Mouse (Mus musculus): ENCODE data around the gene Ckap5. TPM values are rescaled to one million over a fixed set of nuclear protein-coding genes. Genes with fewer than 3 reads are reported as not detected.

Ckap5 gene
- polyA plus RNA-seq (2021; fragmentation: Nextera tagmentation) = 29.2 and 40.8 TPM in 2 replicates
- long read RNA-seq, experiment 1, partial matches to known transcripts = 108 of 116 reads
- long read RNA-seq, experiment 1, other reads (novel, unspliced or antisense) = 8 of 116 reads
- long read RNA-seq, experiment 2, full-length matches to known transcripts = 46 of 257 reads
- long read RNA-seq, experiment 2, partial matches to known transcripts = 188 of 257 reads
- long read RNA-seq, experiment 2, other reads (novel, unspliced or antisense) = 23 of 257 reads

DNA sequence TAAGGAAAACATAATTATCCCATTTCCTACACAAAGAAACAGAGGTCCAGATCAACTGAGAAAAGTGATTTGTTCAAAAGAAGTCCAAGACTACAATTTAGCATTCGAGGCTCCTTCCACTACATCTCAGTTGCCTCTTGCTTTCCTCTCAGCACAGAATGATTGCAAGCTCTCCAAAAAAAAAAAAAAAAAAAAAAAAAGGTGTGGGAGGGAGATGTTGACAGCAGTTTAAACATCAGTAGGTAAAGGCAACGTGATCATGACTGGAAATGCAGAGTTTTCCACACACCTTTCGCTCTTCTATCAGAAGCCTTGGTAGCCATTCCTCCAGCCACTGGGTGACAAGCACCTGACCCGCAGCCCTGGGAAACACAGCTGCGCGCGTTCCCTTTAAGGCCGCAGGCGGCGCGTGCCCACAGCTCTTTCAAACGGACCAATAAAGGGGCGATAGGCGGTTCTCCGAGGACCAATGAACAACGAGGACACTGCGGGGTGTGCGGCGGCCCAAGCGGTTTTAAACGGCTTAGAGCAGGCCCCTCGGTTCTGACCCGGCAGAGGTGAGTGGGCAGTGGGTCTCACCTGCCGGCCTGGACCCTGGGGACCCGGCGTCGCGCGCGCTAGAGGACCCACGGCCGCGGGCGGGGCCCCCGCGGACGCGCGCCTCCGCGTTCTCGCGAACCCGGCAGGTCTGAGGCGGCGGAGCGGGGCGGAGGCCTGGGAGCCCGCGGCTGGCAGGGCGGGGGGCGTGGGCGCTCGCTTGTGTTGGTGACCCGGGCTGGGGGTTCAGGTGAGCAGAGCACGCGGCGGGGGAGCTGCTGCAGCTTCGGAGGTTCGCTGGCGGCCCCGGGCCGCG is at the start of gene Ckap5:
Gene Ckap5 (plus strand): TSS at position 469 of the 853 bp plus-strand sequence.

DNA sequence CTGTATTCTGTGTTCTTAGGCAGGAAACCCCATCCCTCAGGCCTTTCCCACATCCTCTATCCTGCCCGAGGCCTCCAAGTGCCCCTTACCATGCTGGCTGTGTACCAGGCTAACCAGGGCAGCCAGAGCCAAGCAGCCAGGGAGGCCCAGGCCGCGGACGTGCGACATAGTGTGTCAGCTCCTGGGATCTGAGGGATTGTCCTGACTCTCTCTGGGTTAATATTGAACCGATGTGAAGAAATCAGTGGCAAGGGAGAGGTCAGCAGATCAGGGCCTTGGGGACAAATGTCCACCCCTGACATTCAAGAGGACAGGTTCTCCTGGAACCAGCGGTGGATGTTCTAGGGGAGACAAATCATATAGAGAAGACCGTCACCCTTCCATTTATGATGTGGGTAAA is 109.7 kb downstream of the Ckap5 start, which contains the start of gene F2:
Gene F2 (minus strand): TSS at position 186 of the 400 bp plus-strand sequence.

GRCm38 (mm10) chr2:91649553-91650359 is 123.2 kb downstream of the Ckap5 start, which contains the start of the genes Zfp408 and Arhgap1:
Gene Zfp408 (minus strand): TSS chr2:91649791.
Gene Arhgap1 (plus strand): TSS chr2:91649860.

Other genes with a start within 250 kb of the Ckap5 start
- 182 and 187 TPM in 2 replicates for gene 1110051M20Rik, start 82.1 kb upstream of the Ckap5 start, polyA plus RNA-seq (2021; fragmentation: Nextera tagmentation)
- 8.6 and 12.4 TPM in 2 replicates for gene Lrp4, start 69.3 kb upstream of the Ckap5 start, polyA plus RNA-seq (2021; fragmentation: Nextera tagmentation)
- not detected in 2 replicates for gene F2, start 109.7 kb downstream of the Ckap5 start, polyA plus RNA-seq (2021; fragmentation: Nextera tagmentation)
- gene Zfp408, start 123.0 kb downstream of the Ckap5 start, polyA plus RNA-seq (2021; fragmentation: Nextera tagmentation) = 2.4 and 4.5 TPM in 2 replicates
- gene Arhgap1, start 123.1 kb downstream of the Ckap5 start, polyA plus RNA-seq (2021; fragmentation: Nextera tagmentation) = 61.7 and 71.4 TPM in 2 replicates
- 49.1 and 55.7 TPM in 2 replicates for gene Atg13, start 183.8 kb downstream of the Ckap5 start, polyA plus RNA-seq (2021; fragmentation: Nextera tagmentation)
- gene Harbi1, start 184.1 kb downstream of the Ckap5 start, polyA plus RNA-seq (2021; fragmentation: Nextera tagmentation) = 7.6 and 10.1 TPM in 2 replicates
- gene Ambra1, start 203.4 kb downstream of the Ckap5 start, polyA plus RNA-seq (2021; fragmentation: Nextera tagmentation) = 6.8 and 7.4 TPM in 2 replicates

Measured in layer of hippocampus, adult 6 months (tissue).